Mouse (Mus musculus) lung, embryonic 14.5 days (tissue): Measurements from ENCODE around the gene Gm20441. TPM values are rescaled to one million over a fixed set of nuclear protein-coding genes. Genes with fewer than 3 reads are reported as not detected.
"Not testable (repeated sequence)": the region's sequence is repeated elsewhere in the genome, so short reads cannot be mapped to it uniquely, and the experiment has no call there.

Source experiments
- ATAC-seq: fragments of 200-750 bp; cut with Nextera tagmentation; 2 replicates; pipeline ENCODE4 v1.8.0; 2017; ENCODE audit warnings: mild to moderate bottlenecking, moderate TSS enrichment, moderate library complexity; ENCODE audit not compliant: insufficient read depth
- DNase-seq: peaks from one replicate; pipeline ENCODE4 v3.0.0-alpha.2; 2015
- H3K27ac ChIP-seq: fragments of 300-500 bp; sonication (generic); 2 replicates; pipeline ENCODE4 v1.5.1; 2014; ENCODE audit warnings: low read depth, mild to moderate bottlenecking, moderate library complexity
- H3K27me3 ChIP-seq: fragments of 300-500 bp; sonication (generic); 2 replicates; pipeline ENCODE4 v1.6.1; 2014; ENCODE audit warnings: low read length, control low read depth; ENCODE audit not compliant: insufficient read depth
- H3K36me3 ChIP-seq: fragments of 300-500 bp; sonication (generic); 2 replicates; pipeline ENCODE4 v1.6.1; 2014; ENCODE audit warnings: control low read depth; ENCODE audit not compliant: insufficient read depth
- H3K4me1 ChIP-seq: fragments of 300-500 bp; sonication (generic); 2 replicates; pipeline ENCODE4 v1.6.1; 2014; ENCODE audit warnings: antibody characterized with exemption, control low read depth; ENCODE audit not compliant: insufficient read depth
- H3K4me2 ChIP-seq: fragments of 300-500 bp; sonication (generic); 2 replicates; pipeline ENCODE4 v1.6.1; 2014; ENCODE audit warnings: mild to moderate bottlenecking
- H3K4me3 ChIP-seq: fragments of 300-500 bp; sonication (generic); 2 replicates; pipeline ENCODE4 v1.5.1; 2014; ENCODE audit warnings: low read depth, low read length
- H3K9ac ChIP-seq: fragments of 300-500 bp; sonication (generic); 2 replicates; pipeline ENCODE4 v1.6.1; 2014
- H3K9me3 ChIP-seq: fragments of 300-500 bp; sonication (generic); 2 replicates; pipeline ENCODE4 v1.6.1; 2016; ENCODE audit warnings: low read depth, low read length, control low read depth
- CTCF ChIP-seq: IDR thresholded peaks from 2 replicates; pipeline ENCODE4 v1.5.1; 2016; ENCODE audit warnings: antibody characterized with exemption, low read depth
- WGBS: fragments of 180-500 bp; shearing (Covaris S2); extraction: QIAGEN DNeasy Blood & Tissue Kit; methylation state at CpG from one replicate; pipeline ENCODE4 v1.1.7; 2014; 5-methylcytosine and 5-hydroxymethylcytosine counted together
- polyA plus RNA-seq: library from polyadenylated mRNA; unstranded; fragments of >200 nt; fragmentation: Nextera tagmentation; extraction: Ambion mirVana; gene quantifications from 2 replicates; pipeline ENCODE4 v1.2.1, GENCODE M21; 2014

Gm20441 gene
- polyA plus RNA-seq, 1 experiment from 2014 or later: not detected

GRCm38 (mm10) chr10:75779206-75780174 lies 1.3 kb downstream of the Gm20441 start:
- 34% methylated on average over 15 of the region's 15 CpGs for WGBS

GRCm38 (mm10) chr10:75777885-75778284 lies 2.9 kb downstream of the Gm20441 start:
- no peak overlapping the region for H3K4me3 ChIP-seq
- DNase-seq (no peak), ATAC-seq (no peak)
- no peak overlapping the region for H3K9ac ChIP-seq
- no peak overlapping the region for H3K27ac ChIP-seq
- H3K4me1 ChIP-seq: no peaks in the 10 kb centered on the region
- H3K36me3 ChIP-seq: no peaks in the 10 kb centered on the region
- H3K4me2 ChIP-seq: no peak overlapping the region
- no peak for TF ChIP-seq CTCF
- H3K27me3 ChIP-seq: peaks cover 13% of the 10 kb centered on the region
- 73% methylated on average over 2 of the region's 2 CpGs for WGBS
- no peaks in the 10 kb centered on the region for H3K9me3 ChIP-seq

More at GRCm38 (mm10) chr10:75779206-75780174, 1.3 kb downstream of the Gm20441 start:
- ATAC-seq: 0 out of 2 replicates have a peak, but pooled peaks have one; percentile 42
- Histone ChIP-seq H3K4me1 (no peaks in the 10 kb centered on the region), H3K9me3 (no peaks in the 10 kb centered on the region), H3K27me3 (peaks cover 13% of the 10 kb centered on the region), H3K4me2 (peak overlapping the region; percentile 74), H3K27ac (peak overlapping the region; percentile 36; the same call in 1 of the 2 replicates), H3K4me3 (peak overlapping the region; percentile 44), H3K36me3 (no peaks in the 10 kb centered on the region), H3K9ac (no peak overlapping the region)
- TF ChIP-seq CTCF: no peak
- peak; percentile 29 for DNase-seq

- Histone ChIP-seq H3K4me3 (no peak overlapping the region), H3K27ac (no peak overlapping the region), H3K9me3 (no peaks in the 10 kb centered on the region), H3K27me3 (peaks cover 13% of the 10 kb centered on the region), H3K9ac (no peak overlapping the region), H3K4me1 (no peaks in the 10 kb centered on the region), H3K4me2 (no peak overlapping the region), H3K36me3 (no peaks in the 10 kb centered on the region)
- TF ChIP-seq CTCF: no peak
- WGBS: 91% methylated on average over 6 of the region's 6 CpGs
- ATAC-seq (no peak), DNase-seq (no peak)
Observed at GRCm38 (mm10) chr10:75776562-75776961, 4.2 kb downstream of the Gm20441 start.

GRCm38 (mm10) chr10:75774587-75774986 lies 6.2 kb downstream of the Gm20441 start:
- Histone ChIP-seq H3K4me2 (no peak overlapping the region), H3K9ac (no peak overlapping the region), H3K27me3 (no peaks in the 10 kb centered on the region), H3K9me3 (no peaks in the 10 kb centered on the region), H3K36me3 (no peaks in the 10 kb centered on the region), H3K4me1 (no peaks in the 10 kb centered on the region), H3K27ac (no peak overlapping the region), H3K4me3 (no peak overlapping the region)
- TF ChIP-seq CTCF: no peak
- DNase-seq: no peak
- 89% methylated on average over 9 of the region's 9 CpGs for WGBS
- ATAC-seq: no peak

- Histone ChIP-seq H3K27ac (no peak overlapping the region), H3K9me3 (no peaks in the 10 kb centered on the region), H3K4me3 (no peak overlapping the region), H3K4me1 (no peaks in the 10 kb centered on the region), H3K9ac (no peak overlapping the region), H3K4me2 (no peak overlapping the region), H3K36me3 (no peaks in the 10 kb centered on the region), H3K27me3 (no peaks in the 10 kb centered on the region)
- no peak for DNase-seq
- TF ChIP-seq CTCF: no peak
- WGBS: 85% methylated on average over 5 of the region's 5 CpGs
- ATAC-seq: no peak
Observed at GRCm38 (mm10) chr10:75774102-75774501, 6.7 kb downstream of the Gm20441 start.

- Histone ChIP-seq H3K4me2 (peak within 1 kb of the TSS; percentile 98), H3K4me1 (no peaks in the 10 kb centered on the region), H3K9ac (peak within 1 kb of the TSS; percentile 65), H3K9me3 (no peaks in the 10 kb centered on the region), H3K36me3 (no peaks in the 10 kb centered on the region), H3K27ac (no peak within 1 kb of the TSS), H3K4me3 (peak within 1 kb of the TSS; percentile 64), H3K27me3 (no peaks in the 10 kb centered on the region)
- DNase-seq: peak; percentile 91
- ATAC-seq: peak; percentile 96
- under 1% methylated on average over 47 of the region's 47 CpGs for WGBS
- TF ChIP-seq CTCF: peak; percentile 34
Observed at GRCm38 (mm10) chr10:75772795-75773664, 7.7 kb downstream of the Gm20441 start, which contains the start of gene Ddt. Ddt (minus strand) TSS chr10:75773414.

GRCm38 (mm10) chr10:75767756-75768155 lies 13.0 kb downstream of the Gm20441 start:
- not testable (repeated sequence) for H3K4me1 ChIP-seq

More at GRCm38 (mm10) chr10:75767756-75768155, 13.0 kb downstream of the Gm20441 start:
- ATAC-seq, H3K9ac ChIP-seq, H3K4me2 ChIP-seq, H3K36me3 ChIP-seq, H3K27ac ChIP-seq, H3K4me3 ChIP-seq, H3K27me3 ChIP-seq, DNase-seq, H3K9me3 ChIP-seq: not testable (repeated sequence)
- WGBS: 18% methylated on average over 5 of the region's 5 CpGs
